Mouse (Mus musculus): ENCODE data around the gene Nr4a2. TPM values are rescaled to one million over a fixed set of nuclear protein-coding genes. Genes with fewer than 3 reads are reported as not detected.

Nr4a2 gene
- polyA plus RNA-seq, 1 experiment = 8.1 TPM

- H3K27ac ChIP-seq (ENCODE audit: insufficient read depth, low read length) = peak overlapping the region; percentile 70
- H3K4me3 ChIP-seq (ENCODE audit: insufficient read depth, low read length) = peak overlapping the region; percentile 98
- peaks cover 3% of the 10 kb centered on the region; the same call in 1 of the 2 replicates for H3K4me1 ChIP-seq (ENCODE audit: control insufficient read depth, insufficient read depth, low read length)
- no peak; the same call in 1 of the 2 replicates for TF ChIP-seq POLR2A (IDR thresholded peaks at IDR 0.05; ENCODE audit: low read depth, low read length)
- TF ChIP-seq CTCF (IDR thresholded peaks at IDR 0.05; ENCODE audit: borderline replicate concordance, insufficient read depth, low read length) = no peak
Observed at GRCm38 (mm10) chr2:57122986-57123980, 520 bp downstream of the Nr4a2 start.

- Histone ChIP-seq H3K4me3 (ENCODE audit: insufficient read depth, low read length) (no peak overlapping the region), H3K27ac (ENCODE audit: insufficient read depth, low read length) (no peak overlapping the region), H3K4me1 (ENCODE audit: control insufficient read depth, insufficient read depth, low read length) (peaks cover 3% of the 10 kb centered on the region; the same call in 1 of the 2 replicates)
- TF ChIP-seq POLR2A (IDR thresholded peaks at IDR 0.05; ENCODE audit: low read depth, low read length) (no peak), CTCF (IDR thresholded peaks at IDR 0.05; ENCODE audit: borderline replicate concordance, insufficient read depth, low read length) (no peak)
Observed at GRCm38 (mm10) chr2:57121110-57121509, 2.7 kb downstream of the Nr4a2 start.

GRCm38 (mm10) chr2:57117201-57117951, 6.4 kb downstream of the Nr4a2 start:
- Histone ChIP-seq H3K27ac (ENCODE audit: insufficient read depth, low read length) (peak overlapping the region; percentile 91), H3K4me1 (ENCODE audit: control insufficient read depth, insufficient read depth, low read length) (peaks cover 3% of the 10 kb centered on the region; the same call in 1 of the 2 replicates), H3K4me3 (ENCODE audit: insufficient read depth, low read length) (peak overlapping the region; percentile 54)
- TF ChIP-seq POLR2A (IDR thresholded peaks at IDR 0.05; ENCODE audit: low read depth, low read length) = 0 out of 2 replicates have a peak, but pooled peaks have one; percentile 32
- TF ChIP-seq CTCF (IDR thresholded peaks at IDR 0.05; ENCODE audit: borderline replicate concordance, insufficient read depth, low read length) = peak; percentile 14; the same call in 1 of the 2 replicates

- Histone ChIP-seq H3K27ac (ENCODE audit: insufficient read depth, low read length) (peak overlapping the region; percentile 91), H3K4me3 (ENCODE audit: insufficient read depth, low read length) (peak overlapping the region; percentile 54), H3K4me1 (ENCODE audit: control insufficient read depth, insufficient read depth, low read length) (peaks cover 3% of the 10 kb centered on the region; the same call in 1 of the 2 replicates)
- TF ChIP-seq CTCF (IDR thresholded peaks at IDR 0.05; ENCODE audit: borderline replicate concordance, insufficient read depth, low read length) = no peak
- TF ChIP-seq POLR2A (IDR thresholded peaks at IDR 0.05; ENCODE audit: low read depth, low read length) = peak; percentile 74
Observed at GRCm38 (mm10) chr2:57116366-57117200, 7.2 kb downstream of the Nr4a2 start.

GRCm38 (mm10) chr2:57115864-57116365, 7.9 kb downstream of the Nr4a2 start:
- H3K4me1 ChIP-seq (ENCODE audit: control insufficient read depth, insufficient read depth, low read length) = peaks cover 3% of the 10 kb centered on the region; the same call in 1 of the 2 replicates
- peak overlapping the region; percentile 54 for H3K4me3 ChIP-seq (ENCODE audit: insufficient read depth, low read length)
- H3K27ac ChIP-seq (ENCODE audit: insufficient read depth, low read length) = peak overlapping the region; percentile 91
- TF ChIP-seq POLR2A (IDR thresholded peaks at IDR 0.05; ENCODE audit: low read depth, low read length) = no peak
- no peak for TF ChIP-seq CTCF (IDR thresholded peaks at IDR 0.05; ENCODE audit: borderline replicate concordance, insufficient read depth, low read length)

GRCm38 (mm10) chr2:57115181-57115863, 8.5 kb downstream of the Nr4a2 start:
- H3K4me3 ChIP-seq (ENCODE audit: insufficient read depth, low read length) = peak overlapping the region; percentile 54
- H3K4me1 ChIP-seq (ENCODE audit: control insufficient read depth, insufficient read depth, low read length) = no peaks in the 10 kb centered on the region
- no peak overlapping the region for H3K27ac ChIP-seq (ENCODE audit: insufficient read depth, low read length)
- TF ChIP-seq CTCF (IDR thresholded peaks at IDR 0.05; ENCODE audit: borderline replicate concordance, insufficient read depth, low read length) (no peak), POLR2A (IDR thresholded peaks at IDR 0.05; ENCODE audit: low read depth, low read length) (no peak)

- peak overlapping the region; percentile 54 for H3K4me3 ChIP-seq (ENCODE audit: insufficient read depth, low read length)
- TF ChIP-seq POLR2A (IDR thresholded peaks at IDR 0.05; ENCODE audit: low read depth, low read length) (peak; percentile 38; the same call in 1 of the 2 replicates), CTCF (IDR thresholded peaks at IDR 0.05; ENCODE audit: borderline replicate concordance, insufficient read depth, low read length) (no peak)
- H3K27ac ChIP-seq (ENCODE audit: insufficient read depth, low read length) = no peak overlapping the region
- H3K4me1 ChIP-seq (ENCODE audit: control insufficient read depth, insufficient read depth, low read length) = no peaks in the 10 kb centered on the region
Observed at GRCm38 (mm10) chr2:57114211-57115151, 9.3 kb downstream of the Nr4a2 start.

Measured in embryonic fibroblast, embryonic 13.5 days (primary cell).